Mouse (Mus musculus) MEL (cell line): ENCODE measurements around the gene Tln2.

ENCODE experiments used
- EP300 ChIP-seq, 2 experiments: IDR thresholded peaks; 2 replicates each; pipeline ENCODE4 v1.6.1; 2011; ENCODE audit warnings: improper control_type of control experiment in 2 of 2, low read length in 2 of 2, low read depth in 1 of 2, mild to moderate bottlenecking in 1 of 2
- KAT2A ChIP-seq: conservative IDR thresholded peaks from 2 replicates; pipeline ENCODE4 v1.6.1; 2012; ENCODE audit warnings: low read depth, low read length, improper control_type of control experiment, inconsistent platforms
- SIN3A ChIP-seq: IDR thresholded peaks from 2 replicates; pipeline ENCODE4 v1.6.1; 2012; ENCODE audit warnings: low read length, improper control_type of control experiment, inconsistent platforms

DNA sequence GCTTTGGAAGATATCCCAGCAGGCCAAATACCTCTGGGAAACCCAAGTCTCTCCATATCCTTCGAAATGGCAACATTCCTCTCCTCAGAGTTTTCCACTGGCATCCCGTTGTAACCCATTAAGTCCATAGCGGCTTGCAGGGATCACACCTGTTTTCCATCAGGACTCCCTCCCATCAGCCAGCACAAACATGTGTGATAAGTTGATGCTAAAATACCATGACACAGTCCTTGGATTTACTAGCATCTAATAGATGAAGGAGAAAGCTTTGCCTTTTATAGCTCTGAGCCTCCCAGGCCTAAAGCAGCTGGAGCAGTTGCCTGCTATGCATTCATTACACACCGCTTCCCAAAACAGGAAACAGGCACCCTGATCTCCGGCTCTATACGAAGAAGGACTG, 377.5 kb downstream of the Tln2 start:
- TF ChIP-seq EP300 (IDR thresholded peaks at IDR 0.05; ENCODE audit: low read depth in 1 of 2, low read length in 2 of 2) (no peak), KAT2A (no peak), SIN3A (no peak)
